Mouse (Mus musculus): Measurements from ENCODE around the gene Ublcp1.

The Ublcp1 gene

DNA sequence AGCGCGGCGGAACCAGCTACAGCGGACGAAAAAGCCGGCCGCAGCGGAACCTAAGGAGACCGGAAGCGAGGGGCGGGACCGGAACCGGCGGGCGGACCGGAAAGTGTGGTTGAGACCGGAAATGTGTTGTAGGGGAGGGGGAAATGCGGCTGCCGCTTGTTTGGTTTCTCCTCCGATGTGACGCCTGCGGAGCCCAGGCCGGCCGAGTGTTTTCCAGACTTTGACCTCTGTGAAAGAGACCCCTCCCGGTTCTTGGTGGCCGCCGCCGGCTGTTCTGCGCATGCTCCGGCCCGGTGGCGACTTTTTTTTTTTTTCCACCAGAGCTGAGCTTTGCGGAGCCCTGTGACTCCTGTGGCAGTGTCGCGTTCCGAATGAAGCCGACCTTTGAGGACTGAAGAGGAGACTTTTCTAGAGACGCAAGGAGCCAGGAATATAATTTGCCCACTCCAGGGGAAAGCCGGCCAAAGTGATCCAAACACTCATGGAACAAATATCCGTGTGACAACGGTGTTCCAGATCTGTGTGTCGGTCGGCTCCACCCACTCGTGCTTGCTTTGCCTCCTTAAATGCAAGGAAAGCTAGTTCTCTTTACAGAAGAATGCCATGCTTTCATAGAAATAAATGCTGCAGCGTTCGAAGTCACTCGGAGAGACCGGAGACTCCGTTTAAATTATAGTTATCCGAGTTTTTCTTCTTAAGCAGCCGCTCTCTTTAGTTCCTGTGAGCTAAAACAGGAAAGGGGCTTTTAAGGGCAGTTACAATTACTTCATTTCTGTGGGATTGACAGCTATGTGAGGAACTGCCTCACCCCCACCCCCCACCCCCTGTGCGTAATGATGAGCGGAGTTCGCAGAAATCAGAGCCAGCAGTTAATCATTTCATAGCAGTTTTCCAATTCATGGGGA is at the start of gene Ublcp1:
Gene Ublcp1, minus strand, starts transcription at position 67 of the 905 bp plus-strand sequence.
- peak; percentile 90 for DNase-seq (ENCODE audit: low read depth, low spot score)

DNA sequence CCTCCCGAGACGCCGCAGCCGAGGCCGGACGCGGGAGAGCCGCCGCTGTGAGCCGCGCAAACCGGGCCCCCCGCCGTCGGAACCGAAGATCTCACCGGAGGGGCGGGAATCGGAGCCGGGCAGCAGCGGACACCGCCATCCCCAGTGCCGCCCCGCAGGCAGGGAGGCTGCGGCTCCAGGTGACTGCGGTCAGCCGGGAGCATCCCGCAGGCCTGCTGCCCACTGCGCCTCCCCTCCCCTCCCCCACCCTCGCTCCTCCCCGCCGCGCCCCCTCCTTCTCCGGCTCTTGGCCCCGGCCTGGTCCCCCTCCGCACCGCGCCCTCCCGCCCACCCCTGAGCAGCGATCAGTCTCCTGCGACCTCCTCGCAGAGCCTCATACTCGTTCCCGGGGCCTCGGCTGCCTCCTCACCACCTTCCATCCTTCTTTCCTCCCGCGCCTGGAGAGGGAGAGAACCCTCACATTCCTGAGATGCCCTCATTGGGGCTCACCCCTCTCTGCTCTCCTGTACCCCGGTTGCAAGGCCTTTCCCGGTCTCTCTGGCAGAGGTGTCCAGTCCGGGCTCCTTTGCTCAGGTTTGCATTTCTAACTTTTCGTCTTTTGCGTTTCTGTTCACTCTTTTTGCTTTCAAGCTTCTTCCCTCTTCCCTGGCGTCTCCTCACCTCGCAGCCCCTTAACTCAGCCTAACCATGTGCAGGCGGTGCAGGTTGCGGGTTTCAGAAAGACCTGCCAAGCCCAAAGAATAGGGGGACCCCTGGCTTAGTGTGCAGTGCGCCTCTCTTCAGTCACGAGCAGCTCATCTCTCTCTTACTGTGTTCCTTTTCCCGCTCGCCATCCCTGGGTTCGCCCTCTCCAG is 49.0 kb upstream of the Ublcp1 start:
- DNase-seq (ENCODE audit: low read depth, low spot score), result no peak

DNA sequence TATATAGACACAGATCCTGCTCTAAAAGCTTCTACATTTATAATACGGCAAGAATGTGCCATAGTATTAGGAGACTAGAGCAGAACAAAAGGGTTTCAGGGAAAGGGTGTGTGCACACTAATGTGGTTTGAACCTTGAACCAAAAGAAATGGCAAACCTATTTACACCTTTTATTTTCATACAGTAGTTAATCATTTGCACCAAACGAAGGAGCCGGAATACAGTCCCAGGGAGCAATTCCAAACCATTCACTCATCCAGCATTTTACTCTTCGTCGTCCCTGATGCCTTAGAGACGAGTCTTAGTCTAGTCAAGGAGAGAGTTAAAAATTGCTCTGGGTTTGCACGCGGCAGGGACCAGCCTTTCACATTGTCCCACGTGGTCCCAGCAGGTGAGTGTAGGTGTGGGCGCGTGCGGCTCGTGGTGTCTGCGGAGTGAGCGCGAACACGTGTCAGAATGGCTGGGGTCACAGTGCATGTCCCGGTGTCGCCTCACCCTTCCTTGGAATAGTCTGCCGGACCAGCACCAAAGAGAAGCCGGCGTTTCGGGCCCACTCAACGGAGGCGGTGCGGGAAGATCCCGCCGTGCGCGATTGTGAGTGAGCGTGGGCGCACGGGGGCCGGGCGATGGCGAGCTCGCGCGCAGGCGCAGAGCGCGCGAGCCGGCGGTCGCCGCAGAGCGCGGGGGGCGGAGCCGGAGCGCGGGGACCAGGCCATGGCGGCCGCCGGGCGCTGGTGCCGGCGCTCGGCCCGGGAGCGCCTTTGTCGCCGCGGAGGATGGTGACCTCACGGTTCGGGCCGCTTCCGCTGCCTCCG is 48.2 kb upstream of the Ublcp1 start, which contains the start of gene Rnf145:
Gene Rnf145, plus strand, starts transcription at position 684 of the 815 bp plus-strand sequence.
- DNase-seq (ENCODE audit: low read depth, low spot score), result peak; percentile 42

DNA sequence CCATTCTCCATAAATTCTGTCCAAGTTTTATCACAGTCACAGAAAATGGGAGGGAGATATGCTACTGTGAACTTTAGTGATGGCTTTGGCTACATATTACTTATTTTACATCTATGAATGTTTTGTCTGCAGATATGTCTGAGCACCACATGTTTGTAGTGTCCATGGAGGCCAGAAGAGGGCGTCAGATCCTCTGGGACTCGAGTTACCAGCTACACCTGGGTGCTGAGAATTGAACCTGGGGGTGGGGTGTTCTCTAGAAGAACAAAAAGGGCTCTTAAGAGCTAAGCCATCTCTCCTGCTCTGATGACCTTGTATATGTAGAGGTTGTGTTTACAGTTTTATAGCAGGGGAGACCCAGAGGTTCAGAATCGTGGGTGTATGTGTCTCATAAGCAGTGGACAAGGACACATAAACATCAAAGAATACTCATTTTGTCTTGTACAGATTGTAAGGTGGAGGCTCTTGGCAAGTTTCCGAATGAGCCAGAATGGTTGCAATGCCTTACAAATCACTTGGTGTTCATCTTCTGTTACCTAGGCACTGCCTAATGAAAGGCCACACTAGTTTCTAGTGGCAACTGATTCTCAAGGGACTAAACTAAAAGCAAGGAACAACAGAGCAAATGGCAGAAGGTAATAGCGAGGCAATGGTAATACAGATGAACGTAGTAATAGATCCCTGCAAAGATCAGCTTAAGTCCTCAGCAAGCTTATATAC is 47.4 kb upstream of the Ublcp1 start:
- no peak for DNase-seq (ENCODE audit: low read depth, low spot score)

DNA sequence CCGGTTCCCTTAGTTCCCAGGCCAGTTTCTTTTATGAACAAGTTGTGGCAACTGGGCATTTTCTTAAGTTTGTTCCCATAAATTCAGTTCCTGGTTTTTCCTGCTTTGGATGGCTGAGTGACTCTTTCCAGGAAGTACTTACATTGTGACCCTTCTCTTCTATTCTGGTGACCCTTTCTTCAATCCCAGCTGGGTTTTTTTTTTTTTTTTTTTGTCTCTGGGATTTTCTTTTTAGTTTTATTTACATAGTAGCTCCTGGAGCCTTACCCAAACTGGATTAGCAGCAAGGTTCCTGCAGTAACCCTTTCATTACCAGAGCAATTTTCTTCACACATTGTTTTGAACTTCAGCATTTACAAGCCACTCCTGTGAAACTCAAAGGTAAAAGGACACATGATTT is 46.1 kb upstream of the Ublcp1 start:
- no peak for DNase-seq (ENCODE audit: low read depth, low spot score)

DNA sequence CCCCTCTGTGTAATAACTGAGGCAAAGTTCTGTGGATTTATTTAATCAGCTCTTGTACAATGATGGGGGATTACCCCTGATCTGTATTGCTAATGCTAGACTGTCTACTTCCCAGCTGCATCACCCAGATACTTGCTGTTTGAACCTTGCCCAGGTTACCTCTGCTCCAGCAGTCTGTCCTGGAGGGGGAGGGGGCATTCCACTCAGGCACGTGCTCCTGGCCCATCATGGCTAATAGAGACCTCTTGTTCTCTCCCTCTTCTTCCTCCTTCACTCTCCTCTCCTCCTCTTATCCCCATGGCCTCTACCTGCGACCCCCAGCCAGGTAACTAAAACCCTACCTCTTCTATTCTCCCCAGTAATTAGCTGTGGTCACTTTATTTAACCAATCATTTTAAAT is 44.4 kb upstream of the Ublcp1 start:
- no peak for DNase-seq (ENCODE audit: low read depth, low spot score)

DNA sequence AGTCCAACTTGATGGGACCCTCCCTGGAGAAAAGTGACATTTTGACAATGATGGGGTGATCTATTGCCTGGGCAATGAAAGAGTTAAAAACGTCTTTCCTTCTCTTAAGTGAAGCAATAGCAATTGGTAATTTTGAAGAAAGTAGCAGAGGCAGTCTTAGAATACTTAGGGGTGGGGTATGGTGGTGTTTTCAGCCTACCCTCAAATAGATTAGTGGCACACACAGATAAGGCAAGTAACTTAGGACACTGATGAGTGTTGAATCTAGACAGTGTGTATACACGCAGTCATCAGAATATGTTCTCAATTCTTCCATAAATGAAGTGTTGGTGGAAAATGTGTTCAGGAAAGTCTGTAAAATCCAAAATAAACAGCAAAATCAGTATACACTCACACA is 42.7 kb upstream of the Ublcp1 start:
- no peak for DNase-seq (ENCODE audit: low read depth, low spot score)

DNA sequence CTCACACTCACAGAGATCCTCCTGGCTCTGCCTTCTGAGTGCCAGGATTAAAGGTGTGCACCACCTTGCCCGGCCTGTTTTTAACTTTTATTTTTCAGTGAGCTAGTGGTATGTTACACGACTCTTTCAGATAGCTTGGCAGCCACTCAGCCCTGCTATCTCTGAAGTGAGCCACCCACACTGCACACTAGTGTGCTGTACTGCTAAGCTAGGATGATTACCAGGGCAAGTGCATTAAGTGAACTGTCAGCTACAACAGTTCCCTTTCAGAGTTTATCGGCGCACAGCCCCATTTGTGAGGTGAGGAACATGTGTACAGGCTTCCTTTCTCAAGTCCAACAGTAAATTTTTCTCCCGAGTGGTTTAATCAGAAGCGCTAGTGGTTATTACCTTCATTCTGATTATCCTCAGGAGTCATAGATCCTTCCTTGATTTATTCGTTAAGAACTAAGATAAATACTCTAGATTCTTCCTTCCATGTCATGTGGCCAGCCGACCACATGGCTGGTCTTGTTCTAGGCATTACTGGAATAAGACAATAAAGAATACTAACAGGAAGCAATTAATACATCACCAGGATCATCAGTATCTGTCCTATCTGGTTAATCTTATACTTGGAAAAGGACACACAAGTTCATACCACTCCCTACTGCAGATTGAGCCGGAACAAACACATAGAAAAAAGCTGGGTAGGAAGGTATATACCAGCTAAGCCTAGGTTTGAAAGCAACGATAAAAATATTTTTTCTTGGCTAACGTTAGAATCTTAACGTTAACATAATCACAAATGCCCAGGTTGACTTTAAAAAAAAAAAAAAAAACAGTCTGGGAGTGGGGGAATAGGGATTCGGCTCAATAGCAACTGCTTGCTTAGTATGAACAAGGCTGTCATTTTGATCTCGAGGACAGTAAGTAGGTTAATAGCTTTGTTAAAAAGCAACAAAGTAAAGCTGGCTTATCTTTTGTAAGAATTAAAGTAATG is 42.0 kb upstream of the Ublcp1 start:
- no peak for DNase-seq (ENCODE audit: low read depth, low spot score)

DNA sequence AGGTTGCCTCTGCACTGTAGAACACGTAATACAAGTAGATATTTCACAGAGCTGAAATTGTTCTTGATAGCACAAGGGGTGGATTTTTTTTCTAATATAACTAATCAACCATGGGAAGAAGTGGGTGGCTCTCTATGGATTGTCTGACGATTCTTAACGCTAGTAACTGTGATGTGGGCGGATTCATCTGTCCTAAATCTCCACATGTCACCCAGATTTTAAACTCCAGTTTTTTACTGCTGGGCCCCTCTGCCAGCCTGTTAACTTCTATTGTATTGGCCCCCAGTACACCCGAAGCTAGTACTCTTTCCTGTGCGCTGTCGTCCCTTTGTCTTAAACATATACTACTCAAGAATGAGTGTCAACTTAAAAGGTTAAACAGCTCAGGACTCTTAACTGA is 40.1 kb upstream of the Ublcp1 start:
- DNase-seq (ENCODE audit: low read depth, low spot score), result no peak

DNA sequence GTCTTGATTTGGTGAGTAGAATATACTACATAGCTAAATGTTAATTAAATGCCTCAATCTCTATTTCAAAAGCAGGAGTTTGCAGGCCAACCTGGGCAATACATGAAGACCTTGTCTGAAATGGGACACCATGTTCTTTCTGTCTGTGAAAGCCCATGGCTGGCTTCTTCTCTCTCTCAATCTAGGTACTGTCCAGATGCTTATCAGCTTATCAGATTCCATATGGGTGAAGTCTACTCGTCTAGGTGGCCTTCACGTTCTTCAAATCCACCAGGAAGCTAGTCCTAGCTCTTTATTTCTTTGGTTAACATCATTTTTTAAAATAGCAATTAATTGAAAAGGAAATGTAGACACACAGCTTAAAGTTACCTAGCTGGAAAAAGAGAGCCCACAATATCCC is 39.6 kb upstream of the Ublcp1 start:
- no peak for DNase-seq (ENCODE audit: low read depth, low spot score)

DNA sequence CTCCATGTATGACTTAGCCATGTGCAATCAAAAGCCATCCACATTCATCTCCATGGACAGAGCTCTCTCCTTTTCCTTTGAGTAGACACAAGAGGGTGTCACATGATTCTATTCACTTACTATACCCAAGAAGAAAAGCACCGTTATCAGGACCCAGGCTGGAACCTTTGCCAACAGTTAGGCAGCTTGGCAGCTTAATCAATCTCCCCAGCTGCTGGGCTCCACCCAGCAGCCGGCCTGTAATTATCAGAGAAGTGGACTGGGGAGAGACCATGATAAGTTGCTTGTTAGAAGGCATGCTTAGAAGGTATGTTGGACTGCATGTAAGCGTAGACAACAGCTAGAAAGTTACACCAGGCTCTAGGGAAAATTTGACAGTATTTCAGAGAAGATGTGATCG is 38.6 kb upstream of the Ublcp1 start:
- DNase-seq (ENCODE audit: low read depth, low spot score), result no peak

DNA sequence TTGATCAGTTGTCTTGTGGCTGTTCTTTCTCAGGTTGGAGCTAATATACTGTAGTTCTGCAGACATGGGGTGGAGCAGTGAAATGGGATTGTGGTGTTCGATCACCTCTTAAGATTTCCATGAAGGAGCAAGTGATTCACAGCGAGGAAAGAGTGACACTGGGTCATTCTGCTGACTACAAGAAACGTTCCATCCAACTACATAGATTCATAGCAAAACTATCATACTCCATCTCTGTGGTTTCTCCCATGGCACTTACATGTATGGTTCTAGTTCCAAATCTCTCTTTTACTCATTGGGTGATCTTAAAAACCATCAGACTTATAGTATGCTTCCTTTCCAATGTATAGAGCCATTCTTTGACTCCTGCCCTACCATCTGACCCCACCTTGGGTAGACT is 34.5 kb upstream of the Ublcp1 start:
- no peak for DNase-seq (ENCODE audit: low read depth, low spot score)

DNA sequence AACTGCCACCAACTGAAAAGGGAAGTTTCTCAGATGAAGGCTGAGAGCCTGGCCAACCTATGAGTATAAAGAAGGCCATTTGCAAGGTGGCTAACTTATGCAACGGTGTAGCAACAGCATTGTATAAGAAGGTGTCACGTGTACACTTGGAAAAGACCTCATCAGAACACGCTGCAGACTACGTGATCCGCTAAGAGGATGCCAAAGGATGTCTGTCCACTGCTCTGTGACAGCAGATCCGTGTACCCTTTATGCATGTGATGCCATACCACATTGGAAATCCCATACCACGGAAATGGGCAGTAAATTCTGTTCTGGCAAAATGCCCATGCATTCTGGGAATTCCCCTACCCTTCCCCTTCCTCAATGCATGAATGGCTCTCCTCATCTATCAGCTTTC is 33.8 kb upstream of the Ublcp1 start:
- no peak for DNase-seq (ENCODE audit: low read depth, low spot score)

DNA sequence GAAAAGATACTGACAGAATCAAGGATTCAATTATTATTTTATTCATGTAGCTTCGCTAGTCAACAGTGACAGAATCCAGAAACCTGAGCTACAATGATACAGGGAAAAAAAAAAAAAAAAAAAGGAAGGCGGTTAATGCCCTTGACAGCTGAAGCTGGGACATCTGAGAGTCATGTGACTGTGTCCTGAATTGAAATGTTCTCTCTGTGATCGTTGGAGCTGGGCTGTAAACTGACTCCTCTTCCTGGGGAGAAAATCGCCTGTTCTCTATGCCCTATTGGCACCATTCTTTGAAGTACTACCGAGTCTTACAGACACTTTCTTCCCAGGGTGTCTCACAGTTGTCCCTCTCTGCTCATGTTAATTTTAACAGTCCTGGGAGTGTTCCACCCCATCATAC is 32.6 kb upstream of the Ublcp1 start:
- no peak for DNase-seq (ENCODE audit: low read depth, low spot score)

DNA sequence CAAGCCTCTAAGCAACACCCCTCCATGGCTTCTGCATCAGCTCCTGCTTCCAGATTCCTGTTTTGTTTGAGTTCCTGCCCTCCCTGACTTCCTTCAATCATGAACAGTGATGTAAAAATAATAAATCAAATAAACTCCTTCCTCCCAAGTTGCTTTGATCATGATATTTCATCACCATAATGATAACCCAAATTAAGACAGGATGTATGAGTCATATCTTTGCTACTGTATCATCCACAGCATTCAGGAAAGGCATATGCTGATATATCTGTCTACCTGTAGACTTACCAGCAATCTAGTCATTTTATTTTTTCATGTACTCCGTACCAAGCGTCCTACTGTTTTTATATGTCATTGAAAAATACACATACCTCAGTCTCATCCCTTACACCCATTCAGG is 31.2 kb upstream of the Ublcp1 start:
- DNase-seq (ENCODE audit: low read depth, low spot score), result no peak

DNA sequence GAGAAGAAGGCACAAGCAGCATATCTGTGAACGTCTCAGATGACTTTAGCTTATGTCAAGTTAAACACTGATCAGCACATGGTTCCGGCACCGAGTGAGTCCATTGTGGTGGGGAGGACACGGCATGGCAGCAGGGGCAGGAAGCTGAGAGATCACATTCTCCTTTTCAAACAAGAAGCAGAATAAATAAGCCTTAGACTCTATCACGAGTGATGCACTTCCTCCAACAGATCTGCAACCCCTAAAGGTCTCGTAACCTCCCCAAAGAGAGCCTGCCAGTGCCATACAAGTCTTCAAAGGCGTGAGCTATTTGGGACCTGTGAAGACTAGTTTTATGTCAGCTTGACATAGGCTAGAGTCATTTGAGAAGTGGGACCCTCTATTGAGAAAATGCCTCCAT is 30.7 kb upstream of the Ublcp1 start:
- no peak for DNase-seq (ENCODE audit: low read depth, low spot score)

DNA sequence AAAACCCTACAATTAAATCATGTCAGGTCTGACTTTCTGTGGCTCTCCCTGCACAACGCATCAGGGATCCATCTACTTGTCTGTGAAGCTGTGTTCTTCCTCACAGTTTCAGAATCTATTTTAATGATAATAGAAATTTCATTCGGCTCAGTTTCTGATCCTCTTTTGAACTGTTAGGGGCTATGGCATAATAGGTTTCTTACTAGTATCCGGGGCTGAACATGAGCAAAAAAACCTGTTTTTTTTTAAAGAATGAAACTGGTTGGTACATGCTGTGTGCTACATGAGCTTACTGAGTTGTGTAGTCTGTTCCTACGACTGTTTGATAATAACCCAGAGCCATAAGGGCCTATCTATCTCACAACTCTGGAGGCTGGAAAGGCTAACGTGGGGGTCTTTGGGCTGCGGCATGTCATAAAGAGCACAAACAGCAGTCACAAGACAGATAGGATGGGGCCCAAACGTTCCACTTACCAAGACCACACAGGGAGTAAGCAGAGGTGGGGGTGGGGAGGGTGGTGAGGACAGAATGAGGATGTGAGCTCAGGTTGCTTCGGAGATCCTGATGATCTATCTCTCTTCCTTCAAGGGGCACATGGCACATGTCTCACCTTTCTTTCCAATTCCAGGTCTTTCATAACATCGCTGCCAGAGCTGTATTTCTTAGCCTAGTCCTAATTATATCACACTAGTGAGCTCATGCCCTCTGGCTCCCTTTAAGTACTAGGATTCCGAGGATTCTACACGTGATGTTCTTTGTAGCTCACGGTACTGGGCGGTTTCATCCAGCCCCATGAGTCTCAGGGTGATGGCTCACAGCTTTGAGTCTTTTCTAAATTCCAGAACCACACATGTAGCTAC is 28.3 kb upstream of the Ublcp1 start:
- DNase-seq (ENCODE audit: low read depth, low spot score), result no peak

DNA sequence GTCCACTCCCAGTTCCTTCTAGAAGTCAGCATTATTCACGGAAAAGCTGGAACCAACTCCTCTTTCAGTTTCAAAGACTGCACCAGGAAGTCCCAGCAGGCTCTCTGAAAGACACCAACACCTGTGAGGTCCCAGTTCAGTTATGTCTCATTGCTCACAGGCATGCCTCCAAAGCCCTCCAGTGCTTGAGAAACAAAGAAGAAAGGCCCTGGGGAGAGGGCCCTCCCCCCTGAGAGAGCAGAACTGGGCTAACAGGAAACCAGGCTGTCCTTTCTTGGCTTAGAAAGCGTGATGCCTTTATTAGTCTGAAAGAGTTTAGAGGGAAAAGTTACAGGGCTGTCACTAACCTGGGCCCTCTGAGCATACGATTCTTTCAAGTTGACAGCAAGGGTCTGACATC is 25.9 kb upstream of the Ublcp1 start:
- no peak for DNase-seq (ENCODE audit: low read depth, low spot score)
